Mouse (Mus musculus): ENCODE data around the gene Pde10a. TPM values are rescaled to one million over a fixed set of nuclear protein-coding genes. Genes with fewer than 3 reads are reported as not detected.

Pde10a gene
- total and polyA plus RNA-seq, 3 experiments: 0.04 to 0.41 (median 0.21) TPM

DNA sequence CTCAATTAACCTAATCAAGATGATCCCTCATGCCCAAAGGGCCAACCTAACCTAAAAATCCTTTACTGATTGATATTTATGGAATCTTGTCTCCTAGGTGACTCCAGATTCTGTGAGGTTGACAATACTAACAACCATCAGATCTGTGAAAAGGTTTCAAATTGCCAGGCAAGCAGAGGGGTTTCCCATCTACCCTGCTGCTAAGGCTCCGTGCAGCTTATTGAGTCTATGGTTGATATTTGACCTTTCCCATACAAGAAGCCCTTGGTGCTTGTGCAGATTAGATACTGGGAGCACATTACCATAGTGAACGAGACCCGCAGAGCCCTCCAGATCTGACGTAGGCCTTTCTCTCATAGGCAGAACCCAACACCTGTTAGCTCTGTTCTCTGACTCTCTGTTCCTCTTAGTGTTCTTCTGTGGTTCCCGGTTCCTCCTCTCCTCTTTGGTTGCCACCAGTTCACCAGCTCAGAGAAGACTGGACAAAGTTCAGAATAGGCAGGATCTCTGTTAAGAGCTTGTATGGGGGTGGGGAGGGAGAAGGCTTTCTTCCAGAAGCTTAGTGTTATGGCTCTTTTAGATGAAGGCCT, 240.9 kb downstream of the Pde10a start:
- dilution Hi-C loops (cut with MboI; ENCODE audit: extremely low pct_ligation_motif_present, extremely low pct_unique_long_range_greater_than_20kb, low sequenced_read_pairs) (no loop called here), in situ Hi-C loops (cut with MboI; ENCODE audit: low pct_ligation_motif_present, low pct_unique_long_range_greater_than_20kb, low sequenced_read_pairs) (no loop called here)
- H3K27ac ChIP-seq (ENCODE audit: insufficient read depth, low read depth): no peak overlapping the region
- peak; percentile 54; the same call in 1 of the 2 replicates for TF ChIP-seq TCF12 (IDR thresholded peaks at IDR 0.05; ENCODE audit: low read depth, low read length)
- TF ChIP-seq TBP (conservative IDR thresholded peaks at IDR 0.05; ENCODE audit: low read depth, low read length): 0 out of 2 replicates have a peak, but pooled peaks have one; percentile 58
- TF ChIP-seq JUND (conservative IDR thresholded peaks at IDR 0.05; ENCODE audit: low read depth, low read length): no peak
- TF ChIP-seq KAT2A (IDR thresholded peaks at IDR 0.05; ENCODE audit: insufficient replicate concordance, low read length): no peak
- peak; percentile 92 for TF ChIP-seq EP300 (IDR thresholded peaks at IDR 0.05; ENCODE audit: low read length)
- no peak for TF ChIP-seq ELF1 (IDR thresholded peaks at IDR 0.05; ENCODE audit: low read depth, low read length)
- TF ChIP-seq ZKSCAN1 (IDR thresholded peaks at IDR 0.05; ENCODE audit: borderline replicate concordance, low read depth, low read length): no peak
- TF ChIP-seq PAX5 (IDR thresholded peaks at IDR 0.05; ENCODE audit: low read length): no peak
- 0 out of 2 replicates have a peak, but pooled peaks have one; percentile 31 for TF ChIP-seq CHD2 (IDR thresholded peaks at IDR 0.05; ENCODE audit: low read length)
- no peak for TF ChIP-seq CHD1 (IDR thresholded peaks at IDR 0.05; ENCODE audit: low read depth, low read length)
- TF ChIP-seq IRF4 (IDR thresholded peaks at IDR 0.05; ENCODE audit: low read depth, low read length): peak; percentile 86
- no peak for TF ChIP-seq SIN3A (IDR thresholded peaks at IDR 0.05; ENCODE audit: low read length)
- TF ChIP-seq JUN (IDR thresholded peaks at IDR 0.05; ENCODE audit: insufficient read depth, low read depth, low read length): no peak; the same call in 1 of the 2 replicates
- no peak for TF ChIP-seq USF2 (conservative IDR thresholded peaks at IDR 0.05; ENCODE audit: low read depth, low read length)
- H3K4me3 ChIP-seq (replicated peaks in 1 of 3; ENCODE audit: low read depth in 2 of 3, low read length in 2 of 3, poor library complexity in 1 of 3): no peak overlapping the region
- no peaks in the 10 kb centered on the region for H3K79me2 ChIP-seq (replicated peaks; ENCODE audit: control insufficient read depth, extremely low read depth, insufficient read depth, poor library complexity, severe bottlenecking)
- H3K9me3 ChIP-seq (replicated peaks; ENCODE audit: low read length): no peaks in the 10 kb centered on the region
- no peaks in the 10 kb centered on the region for H3K27me3 ChIP-seq (replicated peaks)
- H3K9ac ChIP-seq (ENCODE audit: insufficient read depth, low read depth): no peak overlapping the region
- peaks cover 0 to 35% of the 10 kb centered on the region in 2 experiments; a peak in 2 of 4 replicates for H3K4me1 ChIP-seq (ENCODE audit: control insufficient read depth in 1 of 2, insufficient read depth in 2 of 2)
- peak; percentile 75 for DNase-seq (ENCODE audit: extremely low read depth)
- H3K36me3 ChIP-seq (replicated peaks in 1 of 2; ENCODE audit: control insufficient read depth in 1 of 2, insufficient read depth in 1 of 2, low read length in 1 of 2): no peaks in the 10 kb centered on the region
- no peak overlapping the region for H3K4me2 ChIP-seq (ENCODE audit: insufficient read depth, low read depth, poor library complexity, severe bottlenecking)

DNA sequence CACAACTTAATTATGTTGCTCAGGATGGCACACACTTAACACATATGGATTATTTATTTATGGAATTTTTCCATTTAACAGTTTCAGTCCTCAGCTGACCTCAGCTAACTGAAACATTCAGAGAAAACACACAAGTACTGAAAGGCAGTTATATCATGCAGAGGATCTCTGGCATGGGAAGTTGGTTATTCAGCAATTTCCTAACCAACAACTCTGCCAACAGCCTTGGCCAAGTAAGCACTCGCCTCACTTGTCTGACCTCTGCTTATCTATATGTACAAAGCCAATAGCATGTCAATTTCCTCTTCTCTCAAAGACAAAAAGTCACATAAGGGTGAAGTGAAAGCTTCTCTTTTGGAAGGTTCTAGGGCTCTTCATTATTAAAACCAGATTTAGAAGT, 244.0 kb downstream of the Pde10a start:
- TF ChIP-seq ZKSCAN1 (IDR thresholded peaks at IDR 0.05; ENCODE audit: borderline replicate concordance, low read depth, low read length) (no peak), RAD21 (IDR thresholded peaks at IDR 0.05; ENCODE audit: low read depth, low read length) (no peak), ELF1 (IDR thresholded peaks at IDR 0.05; ENCODE audit: low read depth, low read length) (no peak), GABPA (IDR thresholded peaks at IDR 0.05; ENCODE audit: insufficient replicate concordance, low read depth, low read length) (no peak)
- H3K4me1 ChIP-seq (ENCODE audit: control insufficient read depth in 1 of 2, insufficient read depth in 2 of 2): peaks cover 2 to 45% of the 10 kb centered on the region in 2 experiments; a peak in 2 of 4 replicates
- DNase-seq (ENCODE audit: extremely low read depth): no peak
- dilution Hi-C loops (cut with MboI; ENCODE audit: extremely low pct_ligation_motif_present, extremely low pct_unique_long_range_greater_than_20kb, low sequenced_read_pairs) (no loop called here), in situ Hi-C loops (cut with MboI; ENCODE audit: low pct_ligation_motif_present, low pct_unique_long_range_greater_than_20kb, low sequenced_read_pairs) (no loop called here)
- H3K4me3 ChIP-seq (replicated peaks in 1 of 3; ENCODE audit: low read depth in 2 of 3, low read length in 2 of 3, poor library complexity in 1 of 3): no peak overlapping the region
- no peak overlapping the region for H3K4me2 ChIP-seq (ENCODE audit: insufficient read depth, low read depth, poor library complexity, severe bottlenecking)
- H3K9me3 ChIP-seq (replicated peaks; ENCODE audit: low read length): no peaks in the 10 kb centered on the region
- no peaks in the 10 kb centered on the region for H3K27me3 ChIP-seq (replicated peaks)
- no peak overlapping the region for H3K9ac ChIP-seq (ENCODE audit: insufficient read depth, low read depth)
- H3K27ac ChIP-seq (ENCODE audit: insufficient read depth, low read depth): no peak overlapping the region
- no peaks in the 10 kb centered on the region for H3K79me2 ChIP-seq (replicated peaks; ENCODE audit: control insufficient read depth, extremely low read depth, insufficient read depth, poor library complexity, severe bottlenecking)
- H3K36me3 ChIP-seq (replicated peaks in 1 of 2; ENCODE audit: control insufficient read depth in 1 of 2, insufficient read depth in 1 of 2, low read length in 1 of 2): no peaks in the 10 kb centered on the region

Data from CH12.LX (cell line).